Mouse (Mus musculus) hindbrain, postnatal 0 days (tissue): ENCODE measurements at regions not wholly inside any gene's neighbourhood (a gene's known extent, or its start where the extent isn't known, plus 50 kb on each side); places are given as distances from the start of the nearest gene placed in this dataset.
A peak's percentile ranks its signal among the peaks of the same experiment; 100 is the strongest.

Experiments used
- ATAC-seq: fragments of 200-750 bp; cut with Nextera tagmentation; 2 replicates; pipeline ENCODE4 v1.8.0; 2017; ENCODE audit warnings: mild to moderate bottlenecking, moderate TSS enrichment, moderate library complexity
- DNase-seq: peaks from one replicate; pipeline ENCODE4 v3.0.0-alpha.2; 2015; ENCODE audit warnings: low spot score
- H3K27ac ChIP-seq: fragments of 300-500 bp; sonication (generic); 2 replicates; pipeline ENCODE4 v1.5.1; 2014; ENCODE audit warnings: mild to moderate bottlenecking
- H3K27me3 ChIP-seq: fragments of 300-500 bp; sonication (generic); 2 replicates; pipeline ENCODE4 v1.6.1; 2014; ENCODE audit warnings: low read length, mixed read lengths; ENCODE audit not compliant: insufficient read depth
- H3K36me3 ChIP-seq: fragments of 300-500 bp; sonication (generic); 2 replicates; pipeline ENCODE4 v1.6.1; 2014; ENCODE audit warnings: low read length, mixed read lengths; ENCODE audit not compliant: insufficient read depth
- H3K4me1 ChIP-seq: fragments of 300-500 bp; sonication (generic); 2 replicates; pipeline ENCODE4 v1.6.1; 2014; ENCODE audit warnings: antibody characterized with exemption, low read length, mixed read lengths; ENCODE audit not compliant: insufficient read depth
- H3K4me2 ChIP-seq: fragments of 300-500 bp; sonication (generic); 2 replicates; pipeline ENCODE4 v1.6.1; 2014; ENCODE audit warnings: low read depth, mild to moderate bottlenecking, low read length, moderate library complexity, mixed read lengths
- H3K4me3 ChIP-seq: fragments of 300-500 bp; sonication (generic); 2 replicates; pipeline ENCODE4 v1.5.1; 2014; ENCODE audit warnings: low read length
- H3K9ac ChIP-seq: fragments of 300-500 bp; sonication (generic); replicated peaks from 2 replicates; pipeline ENCODE4 v1.6.1; 2014; ENCODE audit warnings: mild to moderate bottlenecking, low read length, moderate library complexity, mixed read lengths
- H3K9me3 ChIP-seq: fragments of 300-500 bp; sonication (generic); 2 replicates; pipeline ENCODE4 v1.6.1; 2016; ENCODE audit warnings: low read length, mixed read lengths
- CTCF ChIP-seq: IDR thresholded peaks from 2 replicates; pipeline ENCODE4 v1.5.1; 2016; ENCODE audit warnings: antibody characterized with exemption, control low read depth, low read depth
- WGBS: fragments of 180-500 bp; shearing (Covaris S2); extraction: QIAGEN DNeasy Blood & Tissue Kit; methylation state at CpG from one replicate; pipeline ENCODE4 v1.1.7; 2014; 5-methylcytosine and 5-hydroxymethylcytosine counted together

GRCm38 (mm10) chr15:31997996-31998395 lies 179.1 kb upstream of the Tas2r119 start:
- no peaks in the 10 kb centered on the region for H3K27me3 ChIP-seq
- no peak for TF ChIP-seq CTCF
- H3K9me3 ChIP-seq = no peaks in the 10 kb centered on the region
- 0 out of 2 replicates have a peak, but pooled peaks cover 3% of the 10 kb centered on the region for H3K4me1 ChIP-seq
- H3K4me3 ChIP-seq = no peak overlapping the region
- no peak for DNase-seq
- no peak overlapping the region for H3K4me2 ChIP-seq
- ATAC-seq = no peak
- 85% methylated on average over 2 of the region's 2 CpGs for WGBS
- H3K36me3 ChIP-seq = no peaks in the 10 kb centered on the region
- no peak overlapping the region for H3K27ac ChIP-seq
- H3K9ac ChIP-seq = no peak overlapping the region

GRCm38 (mm10) chr15:31999553-31999952 lies 177.5 kb upstream of the Tas2r119 start:
- Histone ChIP-seq H3K4me3 (no peak overlapping the region), H3K27me3 (no peaks in the 10 kb centered on the region), H3K27ac (no peak overlapping the region), H3K9ac (no peak overlapping the region), H3K36me3 (no peaks in the 10 kb centered on the region), H3K4me1 (0 out of 2 replicates have a peak, but pooled peaks cover 6% of the 10 kb centered on the region), H3K4me2 (no peak overlapping the region), H3K9me3 (no peaks in the 10 kb centered on the region)
- 0 out of 2 replicates have a peak, but pooled peaks have one; percentile 4 for ATAC-seq
- WGBS = 65% methylated on average over 5 of the region's 5 CpGs
- no peak for DNase-seq
- no peak for TF ChIP-seq CTCF

- WGBS = 23% methylated on average over 2 of the region's 2 CpGs
- ATAC-seq = peak; percentile 95
- H3K4me1 ChIP-seq = 0 out of 2 replicates have a peak, but pooled peaks cover 6% of the 10 kb centered on the region
- H3K27ac ChIP-seq = no peak overlapping the region
- TF ChIP-seq CTCF = peak; percentile 36; the same call in 1 of the 2 replicates
- H3K36me3 ChIP-seq = no peaks in the 10 kb centered on the region
- no peaks in the 10 kb centered on the region for H3K27me3 ChIP-seq
- no peak overlapping the region for H3K9ac ChIP-seq
- H3K9me3 ChIP-seq = no peaks in the 10 kb centered on the region
- H3K4me3 ChIP-seq = no peak overlapping the region
- peak; percentile 75 for DNase-seq
- H3K4me2 ChIP-seq = no peak overlapping the region
These were observed 174.1 kb upstream of the Tas2r119 start for GRCm38 (mm10) chr15:32002950-32003422.

GRCm38 (mm10) chr15:32003489-32003888 lies 173.6 kb upstream of the Tas2r119 start:
- WGBS = 17% methylated on average over 5 of the region's 6 CpGs

GRCm38 (mm10) chr15:32005986-32006385 lies 171.1 kb upstream of the Tas2r119 start:
- Histone ChIP-seq H3K9me3 (no peaks in the 10 kb centered on the region), H3K4me3 (no peak overlapping the region), H3K27ac (no peak overlapping the region), H3K27me3 (no peaks in the 10 kb centered on the region), H3K9ac (no peak overlapping the region), H3K4me1 (0 out of 2 replicates have a peak, but pooled peaks cover 6% of the 10 kb centered on the region), H3K36me3 (no peaks in the 10 kb centered on the region), H3K4me2 (no peak overlapping the region)
- DNase-seq (no peak), ATAC-seq (no peak)
- 24% methylated on average over 5 of the region's 5 CpGs for WGBS
- TF ChIP-seq CTCF = no peak

More at GRCm38 (mm10) chr15:32003489-32003888, 173.6 kb upstream of the Tas2r119 start:
- Histone ChIP-seq H3K4me3 (no peak overlapping the region), H3K4me2 (no peak overlapping the region), H3K27me3 (no peaks in the 10 kb centered on the region), H3K9ac (no peak overlapping the region), H3K9me3 (no peaks in the 10 kb centered on the region), H3K27ac (no peak overlapping the region), H3K4me1 (0 out of 2 replicates have a peak, but pooled peaks cover 6% of the 10 kb centered on the region), H3K36me3 (no peaks in the 10 kb centered on the region)
- DNase-seq = no peak
- no peak for ATAC-seq
- TF ChIP-seq CTCF = no peak

- WGBS = 88% methylated on average over 3 of the region's 3 CpGs
- no peak for ATAC-seq
- TF ChIP-seq CTCF = 0 out of 2 replicates have a peak, but pooled peaks have one; percentile 8
These were observed 167.3 kb upstream of the Tas2r119 start for GRCm38 (mm10) chr15:32009818-32010217.

GRCm38 (mm10) chr15:32012044-32012443 lies 165.0 kb upstream of the Tas2r119 start:
- H3K9me3 ChIP-seq = no peaks in the 10 kb centered on the region
- DNase-seq = no peak
- no peak overlapping the region for H3K27ac ChIP-seq
- no peaks in the 10 kb centered on the region for H3K27me3 ChIP-seq
- peak; percentile 63 for TF ChIP-seq CTCF
- H3K4me1 ChIP-seq = no peaks in the 10 kb centered on the region
- no peak overlapping the region for H3K4me2 ChIP-seq
- no peak overlapping the region for H3K9ac ChIP-seq
- ATAC-seq = no peak
- no peaks in the 10 kb centered on the region for H3K36me3 ChIP-seq
- 64% methylated on average over 2 of the region's 2 CpGs for WGBS
- no peak overlapping the region for H3K4me3 ChIP-seq

More at GRCm38 (mm10) chr15:32009818-32010217, 167.3 kb upstream of the Tas2r119 start:
- no peak overlapping the region for H3K9ac ChIP-seq
- H3K36me3 ChIP-seq = no peaks in the 10 kb centered on the region
- DNase-seq = no peak
- no peak overlapping the region for H3K4me2 ChIP-seq
- H3K4me1 ChIP-seq = no peaks in the 10 kb centered on the region
- H3K9me3 ChIP-seq = no peaks in the 10 kb centered on the region
- H3K27ac ChIP-seq = no peak overlapping the region
- H3K27me3 ChIP-seq = no peaks in the 10 kb centered on the region
- H3K4me3 ChIP-seq = no peak overlapping the region
